Comparison of ENCODE assay signal across 1 mouse cellular context in the genomic region with DNA sequence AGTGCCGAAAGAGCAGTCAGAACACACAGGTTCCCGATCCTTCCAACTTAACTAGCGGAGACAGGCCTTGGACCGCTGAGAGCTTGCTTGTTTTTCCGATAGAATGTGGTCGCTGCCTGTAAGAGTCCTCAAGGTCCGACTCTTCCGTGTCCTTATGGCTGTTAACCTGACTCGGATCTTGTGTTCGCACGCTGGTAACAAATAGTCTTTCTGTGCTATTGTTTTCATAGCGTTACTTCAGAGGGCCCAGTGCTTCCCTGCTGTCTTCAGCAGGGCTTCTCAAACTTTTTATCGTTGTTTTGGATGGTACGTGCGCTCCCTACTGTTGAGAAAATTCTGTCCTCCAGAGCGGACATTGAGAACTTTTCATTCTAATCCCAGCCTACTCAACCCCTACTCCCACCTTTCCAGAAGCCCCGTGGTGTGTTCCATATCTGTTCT.
TF ChIP-seq lines count a peak whose summit lies in the region.

No protein-coding gene starts in this region.

TF ChIP-seq in C2C12, 6 proteins besides CTCF, POLR2A, EP300 and RAD21 (continued from another document):
- TF ChIP-seq CEBPB (IDR thresholded peaks at IDR 0.05; ENCODE audit: low read depth), result no peak
- no peak for TF ChIP-seq FOSL1 (IDR thresholded peaks at IDR 0.05; ENCODE audit: insufficient read depth, low read length, poor library complexity, severe bottlenecking)
- TF ChIP-seq MYOG (IDR thresholded peaks at IDR 0.05; ENCODE audit: control insufficient read depth, extremely low read depth, insufficient read length), result no peak
- no peak for TF ChIP-seq MAX (IDR thresholded peaks at IDR 0.05)
TF ChIP-seq in C2C12: peak in this region for 0.
